Mouse (Mus musculus) adipocyte (in vitro differentiated cells): ENCODE measurements around the gene Gm3336.

Experiments
- DNase-seq: peaks from one replicate; pipeline ENCODE4 v3.0.0-alpha.2; 2016; ENCODE audit warnings: low spot score

Gene Gm3336

GRCm38 (mm10) chr8:70716521-70717400 lies 1.6 kb upstream of the Gm3336 start:
- no peak for DNase-seq

GRCm38 (mm10) chr8:70719796-70720270 lies 1.5 kb downstream of the Gm3336 start:
- DNase-seq = no peak

- peak; percentile 92 for DNase-seq
These were observed 2.4 kb downstream of the Gm3336 start for GRCm38 (mm10) chr8:70720739-70721138.

- no peak for DNase-seq
These were observed 3.3 kb downstream of the Gm3336 start for GRCm38 (mm10) chr8:70721601-70722000.

GRCm38 (mm10) chr8:70723486-70724210 lies 5.3 kb downstream of the Gm3336 start, which contains the start of gene Pde4c:
Pde4c (plus strand) TSS chr8:70723720.
- DNase-seq = no peak

- no peak for DNase-seq
These were observed 5.9 kb downstream of the Gm3336 start for GRCm38 (mm10) chr8:70724216-70724615.

GRCm38 (mm10) chr8:70725792-70726447 lies 7.6 kb downstream of the Gm3336 start:
- DNase-seq = peak; percentile 37

GRCm38 (mm10) chr8:70726721-70727120 lies 8.4 kb downstream of the Gm3336 start:
- DNase-seq = no peak

- no peak for DNase-seq
These were observed 11.6 kb downstream of the Gm3336 start for GRCm38 (mm10) chr8:70729808-70730475.

GRCm38 (mm10) chr8:70730956-70731355 lies 12.6 kb downstream of the Gm3336 start:
- DNase-seq = no peak

GRCm38 (mm10) chr8:70737705-70738104 lies 19.4 kb downstream of the Gm3336 start:
- DNase-seq = no peak

GRCm38 (mm10) chr8:70738211-70738610 lies 19.9 kb downstream of the Gm3336 start:
- no peak for DNase-seq

GRCm38 (mm10) chr8:70741661-70742060 lies 23.3 kb downstream of the Gm3336 start:
- no peak for DNase-seq

- DNase-seq = no peak
These were observed 23.8 kb downstream of the Gm3336 start for GRCm38 (mm10) chr8:70742176-70742575.

GRCm38 (mm10) chr8:70742981-70743655 lies 24.8 kb downstream of the Gm3336 start:
- DNase-seq = no peak

- DNase-seq = no peak
These were observed 25.6 kb downstream of the Gm3336 start for GRCm38 (mm10) chr8:70743656-70744590.

- DNase-seq = no peak
These were observed 26.5 kb downstream of the Gm3336 start for GRCm38 (mm10) chr8:70744806-70745205.

- DNase-seq = no peak
These were observed 27.4 kb downstream of the Gm3336 start for GRCm38 (mm10) chr8:70745691-70746220.

GRCm38 (mm10) chr8:70746676-70747075 lies 28.3 kb downstream of the Gm3336 start:
- DNase-seq = no peak
